Mouse (Mus musculus) limb, embryonic 11.5 days (tissue): ENCODE measurements around the gene Ctnnb1. TPM values are rescaled to one million over a fixed set of nuclear protein-coding genes. Genes with fewer than 3 reads are reported as not detected.

ENCODE experiments used
- ATAC-seq: fragments of 200-750 bp; cut with Nextera tagmentation; 2 replicates; pipeline ENCODE4 v1.8.0; 2017; ENCODE audit warnings: low read depth; ENCODE audit not compliant: insufficient number of reproducible peaks, low FRiP score, low TSS enrichment
- DNase-seq: peaks from one replicate; pipeline ENCODE4 v3.0.0-alpha.2; 2015; ENCODE audit warnings: low spot score
- H3K27ac ChIP-seq: fragments of 300-500 bp; sonication (generic); replicated peaks from 2 replicates; pipeline ENCODE4 v1.5.1; 2014; ENCODE audit warnings: low read depth, mild to moderate bottlenecking, low read length
- H3K27me3 ChIP-seq: fragments of 300-500 bp; sonication (generic); 2 replicates; pipeline ENCODE4 v1.6.1; 2014; ENCODE audit warnings: mild to moderate bottlenecking, low read length, mixed read lengths; ENCODE audit not compliant: control insufficient read depth, insufficient read depth
- H3K36me3 ChIP-seq: fragments of 300-500 bp; sonication (generic); 2 replicates; pipeline ENCODE4 v1.6.1; 2014; ENCODE audit warnings: mild to moderate bottlenecking, low read length, moderate library complexity, mixed read lengths; ENCODE audit not compliant: control insufficient read depth, insufficient read depth
- H3K4me1 ChIP-seq: fragments of 300-500 bp; sonication (generic); 2 replicates; pipeline ENCODE4 v1.6.1; 2014; ENCODE audit warnings: low read length, mixed read lengths; ENCODE audit not compliant: control insufficient read depth, insufficient read depth
- H3K4me2 ChIP-seq: fragments of 300-500 bp; sonication (generic); 2 replicates; pipeline ENCODE4 v1.6.1; 2014; ENCODE audit warnings: low read depth, mild to moderate bottlenecking, moderate library complexity; ENCODE audit not compliant: severe bottlenecking
- H3K4me3 ChIP-seq: fragments of 300-500 bp; sonication (generic); 2 replicates; pipeline ENCODE4 v1.5.1; 2014; ENCODE audit warnings: low read depth, low read length
- H3K9ac ChIP-seq: fragments of 300-500 bp; sonication (generic); 2 replicates; pipeline ENCODE4 v1.6.1; 2014; ENCODE audit warnings: mild to moderate bottlenecking, low read length
- H3K9me3 ChIP-seq: fragments of 300-500 bp; sonication (generic); 2 replicates; pipeline ENCODE4 v1.6.1; 2016; ENCODE audit warnings: low read length; ENCODE audit not compliant: control insufficient read depth
- WGBS: fragments of 180-500 bp; shearing (Covaris S2); extraction: QIAGEN DNeasy Blood & Tissue Kit; methylation state at CpG from one replicate; pipeline ENCODE4 v1.1.7; 2014; 5-methylcytosine and 5-hydroxymethylcytosine counted together
- polyA plus RNA-seq: library from polyadenylated mRNA; unstranded; fragments of >200 nt; fragmentation: Nextera tagmentation; extraction: Ambion mirVana; gene quantifications from 2 replicates; pipeline ENCODE4 v1.2.1, GENCODE M21; 2014

Ctnnb1 gene
- polyA plus RNA-seq, 1 experiment from 2014 or later: 836 TPM

GRCm38 (mm10) chr9:120896502-120896901 lies 32.5 kb upstream of the Ctnnb1 start:
- H3K4me2 ChIP-seq: no peak overlapping the region
- no peaks in the 10 kb centered on the region for H3K9me3 ChIP-seq
- ATAC-seq (no peak), DNase-seq (no peak)
- H3K4me1 ChIP-seq: no peaks in the 10 kb centered on the region
- no peak overlapping the region for H3K4me3 ChIP-seq
- H3K27me3 ChIP-seq: no peaks in the 10 kb centered on the region
- WGBS: 60% methylated on average over 5 of the region's 5 CpGs
- no peak overlapping the region for H3K27ac ChIP-seq
- no peak overlapping the region for H3K9ac ChIP-seq
- H3K36me3 ChIP-seq: no peaks in the 10 kb centered on the region

- no peak for DNase-seq
- no peak overlapping the region for H3K27ac ChIP-seq
- no peak for ATAC-seq
- H3K4me1 ChIP-seq: no peaks in the 10 kb centered on the region
- no peak overlapping the region for H3K9ac ChIP-seq
- no peak overlapping the region for H3K4me3 ChIP-seq
- no peaks in the 10 kb centered on the region for H3K36me3 ChIP-seq
- WGBS: 56% methylated on average over 4 of the region's 4 CpGs
- H3K4me2 ChIP-seq: no peak overlapping the region
- H3K27me3 ChIP-seq: no peaks in the 10 kb centered on the region
- no peaks in the 10 kb centered on the region for H3K9me3 ChIP-seq
These were observed 31.7 kb upstream of the Ctnnb1 start for GRCm38 (mm10) chr9:120897269-120897668.

GRCm38 (mm10) chr9:120899833-120900232 lies 29.2 kb upstream of the Ctnnb1 start:
- 55% methylated on average over 4 of the region's 4 CpGs for WGBS
- H3K4me3 ChIP-seq: no peak overlapping the region

GRCm38 (mm10) chr9:120900338-120901274 lies 28.4 kb upstream of the Ctnnb1 start:
- DNase-seq (no peak), ATAC-seq (no peak)
- Histone ChIP-seq H3K4me3 (no peak overlapping the region), H3K36me3 (no peaks in the 10 kb centered on the region), H3K9me3 (no peaks in the 10 kb centered on the region), H3K27ac (no peak overlapping the region), H3K4me2 (no peak overlapping the region), H3K27me3 (no peaks in the 10 kb centered on the region), H3K9ac (no peak overlapping the region), H3K4me1 (no peaks in the 10 kb centered on the region)
- WGBS: 68% methylated on average over 12 of the region's 12 CpGs

More at GRCm38 (mm10) chr9:120899833-120900232, 29.2 kb upstream of the Ctnnb1 start:
- Histone ChIP-seq H3K9me3 (no peaks in the 10 kb centered on the region), H3K36me3 (no peaks in the 10 kb centered on the region), H3K4me2 (no peak overlapping the region), H3K4me1 (no peaks in the 10 kb centered on the region), H3K9ac (no peak overlapping the region), H3K27me3 (no peaks in the 10 kb centered on the region), H3K27ac (no peak overlapping the region)
- DNase-seq (no peak), ATAC-seq (no peak)

- 84% methylated on average over 8 of the region's 8 CpGs for WGBS
- Histone ChIP-seq H3K27me3 (no peaks in the 10 kb centered on the region), H3K27ac (no peak overlapping the region), H3K4me2 (no peak overlapping the region), H3K9ac (no peak overlapping the region), H3K9me3 (no peaks in the 10 kb centered on the region), H3K36me3 (no peaks in the 10 kb centered on the region), H3K4me3 (no peak overlapping the region), H3K4me1 (no peaks in the 10 kb centered on the region)
- ATAC-seq (no peak), DNase-seq (no peak)
These were observed 26.5 kb upstream of the Ctnnb1 start for GRCm38 (mm10) chr9:120902562-120902961.

- H3K9me3 ChIP-seq: no peaks in the 10 kb centered on the region
- H3K4me1 ChIP-seq: no peaks in the 10 kb centered on the region
- DNase-seq (no peak), ATAC-seq (no peak)
- no peak overlapping the region for H3K4me2 ChIP-seq
- no peaks in the 10 kb centered on the region for H3K36me3 ChIP-seq
- no peak overlapping the region for H3K9ac ChIP-seq
- H3K27ac ChIP-seq: no peak overlapping the region
- H3K27me3 ChIP-seq: no peaks in the 10 kb centered on the region
- H3K4me3 ChIP-seq: no peak overlapping the region
- WGBS: 87% methylated on average over 6 of the region's 6 CpGs
These were observed 20.6 kb upstream of the Ctnnb1 start for GRCm38 (mm10) chr9:120908461-120908860.

- DNase-seq (no peak), ATAC-seq (no peak)
- H3K4me3 ChIP-seq: no peak overlapping the region
- no peaks in the 10 kb centered on the region for H3K36me3 ChIP-seq
- H3K27me3 ChIP-seq: no peaks in the 10 kb centered on the region
- H3K27ac ChIP-seq: no peak overlapping the region
- H3K4me1 ChIP-seq: no peaks in the 10 kb centered on the region
- no peaks in the 10 kb centered on the region; the same call in 1 of the 2 replicates for H3K9me3 ChIP-seq
- no peak overlapping the region for H3K4me2 ChIP-seq
- H3K9ac ChIP-seq: no peak overlapping the region
- WGBS: 87% methylated on average over 13 of the region's 13 CpGs
These were observed 15.9 kb upstream of the Ctnnb1 start for GRCm38 (mm10) chr9:120913152-120913551.

- no peaks in the 10 kb centered on the region for H3K27me3 ChIP-seq
- H3K27ac ChIP-seq: no peak overlapping the region
- no peak overlapping the region for H3K4me2 ChIP-seq
- H3K4me3 ChIP-seq: no peak overlapping the region
- H3K36me3 ChIP-seq: no peaks in the 10 kb centered on the region
- no peaks in the 10 kb centered on the region; the same call in 1 of the 2 replicates for H3K9me3 ChIP-seq
- ATAC-seq (no peak), DNase-seq (no peak)
- no peak overlapping the region for H3K9ac ChIP-seq
- H3K4me1 ChIP-seq: no peaks in the 10 kb centered on the region
- WGBS: 83% methylated on average over 4 of the region's 4 CpGs
These were observed 14.6 kb upstream of the Ctnnb1 start for GRCm38 (mm10) chr9:120914429-120914828.
